Mouse (Mus musculus) midbrain, embryonic 15.5 days (tissue): ENCODE results near the gene Tchhl1. TPM values are rescaled to one million over a fixed set of nuclear protein-coding genes. Genes with fewer than 3 reads are reported as not detected.

ENCODE experiments used
- ATAC-seq: fragments of 200-750 bp; cut with Nextera tagmentation; replicated peaks from 2 replicates; pipeline ENCODE4 v1.8.0; 2017; ENCODE audit warnings: moderate TSS enrichment
- H3K27ac ChIP-seq: fragments of 300-500 bp; sonication (generic); 2 replicates; pipeline ENCODE4 v1.5.1; 2015; ENCODE audit warnings: mild to moderate bottlenecking, inconsistent platforms
- H3K27me3 ChIP-seq: fragments of 300-500 bp; sonication (generic); replicated peaks from 2 replicates; pipeline ENCODE4 v1.6.1; 2015; ENCODE audit warnings: inconsistent platforms
- H3K36me3 ChIP-seq: fragments of 300-500 bp; sonication (generic); replicated peaks from 2 replicates; pipeline ENCODE4 v1.6.1; 2015; ENCODE audit warnings: inconsistent platforms
- H3K4me1 ChIP-seq: fragments of 300-500 bp; sonication (generic); 2 replicates; pipeline ENCODE4 v1.6.1; 2015; ENCODE audit warnings: inconsistent platforms
- H3K4me2 ChIP-seq: fragments of 300-500 bp; sonication (generic); 2 replicates; pipeline ENCODE4 v1.6.1; 2015; ENCODE audit warnings: inconsistent platforms, mild to moderate bottlenecking, moderate library complexity
- H3K4me3 ChIP-seq: fragments of 300-500 bp; sonication (generic); 2 replicates; pipeline ENCODE4 v1.5.1; 2015; ENCODE audit warnings: mild to moderate bottlenecking, inconsistent platforms
- H3K9ac ChIP-seq: fragments of 300-500 bp; sonication (generic); 2 replicates; pipeline ENCODE4 v1.6.1; 2015; ENCODE audit warnings: mild to moderate bottlenecking, inconsistent platforms
- H3K9me3 ChIP-seq: fragments of 300-500 bp; sonication (generic); 2 replicates; pipeline ENCODE4 v1.6.1; 2016; ENCODE audit warnings: inconsistent platforms
- WGBS: fragments of 180-500 bp; shearing (Covaris S2); methylation state at CpG from one replicate; pipeline ENCODE4 v1.1.7; 2015; ENCODE audit warnings: mixed read lengths; 5-methylcytosine and 5-hydroxymethylcytosine counted together
- microRNA-seq: library from miRNA; unstranded; fragments of <30 nt; microRNA quantifications from one replicate; pipeline ENCODE4, GENCODE M21; 2016
- polyA plus RNA-seq: library from polyadenylated mRNA; unstranded; fragments of >200 nt; fragmentation: Nextera tagmentation; extraction: Ambion mirVana; gene quantifications from 2 replicates; pipeline ENCODE4 v1.2.1, GENCODE M21; 2015

Tchhl1 gene
- polyA plus RNA-seq, 1 experiment from 2014 or later: not detected

GRCm38 (mm10) chr3:93506881-93507325 lies 38.3 kb downstream of the Tchhl1 start:
- H3K27ac ChIP-seq: no peak overlapping the region
- no peaks in the 10 kb centered on the region for H3K36me3 ChIP-seq
- ATAC-seq: no peak
- no peak overlapping the region for H3K4me2 ChIP-seq
- H3K4me3 ChIP-seq: no peak overlapping the region
- no peak overlapping the region for H3K9ac ChIP-seq
- no peaks in the 10 kb centered on the region for H3K27me3 ChIP-seq
- H3K9me3 ChIP-seq: peaks cover 4% of the 10 kb centered on the region; the same call in 1 of the 2 replicates
- H3K4me1 ChIP-seq: no peaks in the 10 kb centered on the region
- WGBS: 78% methylated on average over 5 of the region's 5 CpGs

DNA sequence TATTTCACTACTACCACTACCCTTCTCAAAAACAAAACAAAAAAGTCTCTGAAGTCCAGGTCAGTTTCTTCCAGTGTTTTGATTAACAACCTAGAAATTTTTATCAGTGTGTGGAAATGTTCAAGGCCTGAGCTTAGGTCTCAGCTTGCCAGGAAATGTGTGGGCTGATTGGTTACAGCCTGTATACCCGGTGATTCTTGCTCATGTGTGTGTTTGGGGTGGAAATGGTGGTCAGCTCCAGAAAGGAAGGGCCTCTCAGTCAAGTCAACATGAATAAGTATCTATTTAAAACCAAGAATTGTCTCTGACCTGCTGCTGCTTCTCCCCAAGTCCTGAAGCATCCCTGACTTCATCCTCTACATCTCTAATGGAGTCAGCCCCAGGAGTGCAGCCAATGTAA lies 40.7 kb downstream of the Tchhl1 start:
- Histone ChIP-seq H3K27ac (no peak overlapping the region), H3K9ac (no peak overlapping the region), H3K4me2 (no peak overlapping the region), H3K4me3 (no peak overlapping the region), H3K9me3 (no peaks in the 10 kb centered on the region), H3K36me3 (no peaks in the 10 kb centered on the region), H3K27me3 (no peaks in the 10 kb centered on the region), H3K4me1 (no peaks in the 10 kb centered on the region)
- ATAC-seq: no peak
- WGBS: 86% methylated on average over 1 of the region's 1 CpGs

GRCm38 (mm10) chr3:93511036-93511435 lies 42.5 kb downstream of the Tchhl1 start:
- H3K9ac ChIP-seq: no peak overlapping the region
- H3K27ac ChIP-seq: no peak overlapping the region
- ATAC-seq: no peak
- no peak overlapping the region for H3K4me2 ChIP-seq
- H3K4me1 ChIP-seq: no peaks in the 10 kb centered on the region
- no peaks in the 10 kb centered on the region for H3K36me3 ChIP-seq
- no peak overlapping the region for H3K4me3 ChIP-seq
- no peaks in the 10 kb centered on the region for H3K27me3 ChIP-seq
- no peaks in the 10 kb centered on the region for H3K9me3 ChIP-seq
- WGBS: 95% methylated on average over 1 of the region's 1 CpGs

DNA sequence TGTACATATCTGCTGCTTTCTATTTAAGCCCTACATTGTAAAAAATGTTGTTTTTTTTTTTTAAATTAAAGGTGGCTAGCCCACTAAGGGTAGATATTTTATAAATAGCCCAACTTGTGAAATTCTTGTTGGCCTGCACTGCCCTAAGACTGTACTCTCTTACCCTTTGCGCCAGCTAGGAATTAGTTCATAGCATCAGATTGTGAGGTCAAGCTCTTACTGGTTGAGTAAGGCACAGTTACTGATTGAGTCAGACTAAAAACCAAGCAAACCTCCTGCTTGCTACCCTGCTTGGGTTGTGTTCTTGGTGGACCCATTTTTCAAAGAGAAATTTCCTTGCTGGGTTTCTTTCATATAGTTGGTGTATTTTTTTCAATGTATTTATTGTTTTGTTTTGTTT lies 43.2 kb downstream of the Tchhl1 start:
- no peak overlapping the region for H3K4me3 ChIP-seq
- H3K27ac ChIP-seq: no peak overlapping the region
- no peaks in the 10 kb centered on the region for H3K36me3 ChIP-seq
- H3K4me1 ChIP-seq: no peaks in the 10 kb centered on the region
- H3K9ac ChIP-seq: no peak overlapping the region
- ATAC-seq: no peak
- H3K9me3 ChIP-seq: no peaks in the 10 kb centered on the region
- WGBS: 94% methylated on average over 1 of the region's 1 CpGs
- H3K4me2 ChIP-seq: no peak overlapping the region
- no peaks in the 10 kb centered on the region for H3K27me3 ChIP-seq

- no peaks in the 10 kb centered on the region for H3K27me3 ChIP-seq
- no peaks in the 10 kb centered on the region for H3K36me3 ChIP-seq
- H3K4me3 ChIP-seq: no peak overlapping the region
- no peaks in the 10 kb centered on the region for H3K4me1 ChIP-seq
- H3K9me3 ChIP-seq: no peaks in the 10 kb centered on the region
- no peak for ATAC-seq
- H3K4me2 ChIP-seq: no peak overlapping the region
- 77% methylated on average over 7 of the region's 7 CpGs for WGBS
- no peak overlapping the region for H3K9ac ChIP-seq
- no peak overlapping the region for H3K27ac ChIP-seq
These were observed 44.0 kb downstream of the Tchhl1 start for GRCm38 (mm10) chr3:93512386-93513101.

DNA sequence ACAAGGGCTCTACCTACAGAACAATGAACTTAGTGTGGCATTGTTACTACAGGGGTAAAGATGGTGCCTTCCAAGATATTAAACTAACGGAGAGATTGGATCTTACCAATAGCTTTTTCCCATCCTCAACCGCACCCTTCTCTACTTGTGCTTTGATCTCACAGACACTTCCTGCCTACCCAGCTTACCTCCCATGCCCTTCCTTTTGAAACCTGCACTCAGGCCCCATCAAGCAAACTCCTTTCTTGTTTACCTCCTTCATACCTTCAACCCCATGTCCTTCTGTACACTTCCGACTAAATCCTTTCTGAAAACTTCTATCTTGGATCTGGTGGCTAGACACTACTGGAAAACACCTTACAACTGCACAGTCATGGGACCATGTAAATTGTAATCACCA lies 46.1 kb downstream of the Tchhl1 start:
- WGBS: 93% methylated on average over 3 of the region's 3 CpGs
- no peaks in the 10 kb centered on the region for H3K9me3 ChIP-seq
- no peak overlapping the region for H3K9ac ChIP-seq
- no peak for ATAC-seq
- no peaks in the 10 kb centered on the region for H3K4me1 ChIP-seq
- no peak overlapping the region for H3K27ac ChIP-seq
- no peak overlapping the region for H3K4me3 ChIP-seq
- H3K27me3 ChIP-seq: no peaks in the 10 kb centered on the region
- no peak overlapping the region for H3K4me2 ChIP-seq
- H3K36me3 ChIP-seq: no peaks in the 10 kb centered on the region

DNA sequence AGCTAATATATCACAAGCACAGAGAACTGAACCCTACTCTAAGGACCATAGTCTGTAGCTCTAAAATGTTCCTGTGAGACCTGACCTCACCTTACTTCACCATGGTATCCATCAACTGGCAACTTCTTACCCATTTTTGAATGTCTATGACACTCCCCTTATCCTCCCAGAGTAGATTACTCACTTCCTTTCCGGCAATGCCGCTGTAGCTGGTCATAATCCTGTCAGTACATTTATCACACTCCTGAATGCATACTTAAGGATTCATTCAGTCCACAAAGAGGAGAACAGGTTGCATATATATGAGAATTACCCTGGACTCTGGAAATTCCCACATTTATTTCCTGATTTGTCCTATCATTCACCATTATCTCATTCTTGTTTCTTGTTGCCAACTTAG lies 48.8 kb downstream of the Tchhl1 start:
- no peaks in the 10 kb centered on the region for H3K36me3 ChIP-seq
- H3K27ac ChIP-seq: no peak overlapping the region
- no peak for ATAC-seq
- 85% methylated on average over 2 of the region's 2 CpGs for WGBS
- no peak overlapping the region for H3K4me3 ChIP-seq
- H3K4me2 ChIP-seq: no peak overlapping the region
- H3K9ac ChIP-seq: no peak overlapping the region
- peaks cover 10% of the 10 kb centered on the region for H3K4me1 ChIP-seq
- peaks cover 5% of the 10 kb centered on the region for H3K27me3 ChIP-seq
- H3K9me3 ChIP-seq: no peaks in the 10 kb centered on the region

DNA sequence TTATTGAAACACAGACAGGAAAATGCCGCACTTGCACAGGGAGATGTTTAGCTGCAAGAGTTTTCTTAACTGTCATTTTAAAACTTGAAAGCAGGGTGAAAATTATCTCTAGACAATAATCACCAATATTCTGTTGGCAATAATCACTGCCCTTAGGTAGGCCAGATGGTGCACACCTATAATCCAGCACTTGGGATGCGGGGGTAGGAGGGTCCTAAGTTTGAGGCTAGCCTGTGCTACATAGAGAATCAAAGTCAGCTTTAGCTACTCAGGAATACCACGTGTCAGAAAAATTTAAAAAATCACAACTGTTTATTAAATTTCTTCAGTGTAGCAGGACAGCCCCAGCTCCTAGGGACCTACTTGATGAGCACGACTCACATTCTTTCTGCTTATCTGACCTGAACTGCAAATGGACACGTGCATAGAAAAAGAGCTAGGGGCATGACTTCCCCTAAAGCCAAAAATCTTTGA lies 51.3 kb downstream of the Tchhl1 start:
- ATAC-seq: peak; percentile 50
- H3K9me3 ChIP-seq: no peaks in the 10 kb centered on the region
- H3K4me1 ChIP-seq: peaks cover 10% of the 10 kb centered on the region
- peak overlapping the region; percentile 48; the same call in 1 of the 2 replicates for H3K4me3 ChIP-seq
- H3K4me2 ChIP-seq: peak overlapping the region; percentile 93
- no peaks in the 10 kb centered on the region for H3K36me3 ChIP-seq
- no peak overlapping the region for H3K27ac ChIP-seq
- H3K27me3 ChIP-seq: peaks cover 5% of the 10 kb centered on the region
- H3K9ac ChIP-seq: no peak overlapping the region
- WGBS: 54% methylated on average over 5 of the region's 5 CpGs

DNA sequence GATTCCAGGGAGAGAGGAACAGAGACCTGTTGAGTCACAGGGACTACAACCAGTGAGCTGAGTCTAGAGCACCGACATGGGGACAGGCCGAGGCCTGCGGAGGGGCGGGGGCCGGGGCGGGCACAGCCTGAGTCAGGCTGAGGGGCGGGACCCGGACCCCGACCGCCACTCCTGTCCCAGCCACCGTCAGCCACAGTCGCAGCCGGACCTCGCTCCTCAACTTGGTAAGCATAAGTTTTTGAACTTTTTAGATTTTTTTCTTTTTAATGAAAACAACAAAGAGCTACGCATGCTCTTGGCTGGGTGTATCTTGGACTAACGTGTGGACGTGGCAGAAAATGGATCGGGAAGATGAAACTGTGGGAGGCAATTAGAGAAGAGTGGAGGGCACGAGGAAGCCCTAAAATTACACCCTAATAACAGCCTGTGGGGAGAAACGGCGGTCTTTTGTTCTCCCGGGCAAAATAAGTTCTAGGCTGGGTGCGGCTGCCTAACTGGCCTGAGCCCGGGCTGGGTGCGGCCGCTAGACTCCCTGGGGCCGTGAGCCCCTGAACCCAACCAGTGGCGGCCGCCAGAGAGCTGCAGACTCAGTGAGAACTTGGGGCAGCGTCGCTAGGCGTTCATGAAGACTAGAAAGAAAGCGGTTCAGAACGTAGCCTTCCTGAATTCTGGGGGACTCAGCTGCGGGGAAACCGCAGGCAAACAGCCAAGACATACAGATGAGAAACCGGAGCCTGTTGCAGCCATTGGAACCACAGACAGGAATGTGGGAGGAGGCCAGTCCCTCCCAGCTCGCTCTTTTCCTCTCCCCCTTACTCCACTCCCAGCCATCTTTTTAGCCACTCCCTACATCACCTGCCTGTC lies 52.0 kb downstream of the Tchhl1 start, which contains the start of gene S100a11:
Gene S100a11 (plus strand): TSS at position 159 of the 864 bp plus-strand sequence.
- peak within 1 kb of the TSS; percentile 48 for H3K4me3 ChIP-seq
- H3K27me3 ChIP-seq: peaks cover 5% of the 10 kb centered on the region
- H3K36me3 ChIP-seq: no peaks in the 10 kb centered on the region
- no peaks in the 10 kb centered on the region for H3K9me3 ChIP-seq
- ATAC-seq: peak; percentile 91
- peak within 1 kb of the TSS; percentile 47; the same call in 1 of the 2 replicates for H3K9ac ChIP-seq
- peak within 1 kb of the TSS; percentile 93 for H3K4me2 ChIP-seq
- WGBS: 0% methylated on average over 38 of the region's 38 CpGs
- peaks cover 10% of the 10 kb centered on the region for H3K4me1 ChIP-seq
- H3K27ac ChIP-seq: no peak within 1 kb of the TSS

Small RNA genes within 50 kb of the gene (microRNA-seq; reads per million reads assigned to microRNA genes)
- not detected for gene Gm22752

Other genes starting within 250 kb of the Tchhl1 start
- not detected in 2 replicates for gene Flg, start 195.2 kb upstream of the Tchhl1 start, polyA plus RNA-seq
- not detected in 2 replicates for gene Hrnr, start 149.0 kb upstream of the Tchhl1 start, polyA plus RNA-seq
- not detected in 2 replicates for gene Rptn, start 75.1 kb upstream of the Tchhl1 start, polyA plus RNA-seq
- 0.82 and 1.2 TPM in 2 replicates for gene Tchh, start 26.4 kb upstream of the Tchhl1 start, polyA plus RNA-seq
- 158 and 167 TPM in 2 replicates for gene S100a11, start 51.7 kb downstream of the Tchhl1 start, polyA plus RNA-seq
- 90.5 and 102 TPM in 2 replicates for gene S100a10, start 86.3 kb downstream of the Tchhl1 start, polyA plus RNA-seq
- gene Tdpoz2, start 183.9 kb downstream of the Tchhl1 start, polyA plus RNA-seq: not detected in 2 replicates
- gene Tdpoz1, start 207.6 kb downstream of the Tchhl1 start, polyA plus RNA-seq: not detected in 2 replicates
- not detected in 2 replicates for gene Gm37596, start 224.3 kb downstream of the Tchhl1 start, polyA plus RNA-seq